Mouse (Mus musculus) heart, embryonic 10.5 days (tissue): ENCODE results near the gene Sf3a1. TPM values are rescaled to one million over a fixed set of nuclear protein-coding genes. Genes with fewer than 3 reads are reported as not detected.
A peak's percentile ranks its signal among the peaks of the same experiment; 100 is the strongest.

ENCODE experiments used
- DNase-seq: peaks from one replicate; pipeline ENCODE4 v3.0.0-alpha.2; 2017; ENCODE audit warnings: low spot score
- H3K27ac ChIP-seq: fragments of 300-500 bp; sonication (generic); 2 replicates; pipeline ENCODE4 v1.5.1; 2016; ENCODE audit warnings: mild to moderate bottlenecking
- H3K27me3 ChIP-seq: fragments of 300-500 bp; sonication (generic); 2 replicates; pipeline ENCODE4 v1.6.1; 2016; ENCODE audit warnings: mild to moderate bottlenecking; ENCODE audit not compliant: poor library complexity, insufficient read depth, severe bottlenecking
- H3K36me3 ChIP-seq: fragments of 300-500 bp; sonication (generic); 2 replicates; pipeline ENCODE4 v1.6.1; 2016; ENCODE audit warnings: mild to moderate bottlenecking, moderate library complexity
- H3K4me1 ChIP-seq: fragments of 300-500 bp; sonication (generic); 2 replicates; pipeline ENCODE4 v1.6.1; 2016; ENCODE audit warnings: mild to moderate bottlenecking
- H3K4me3 ChIP-seq: fragments of 300-500 bp; sonication (generic); 2 replicates; pipeline ENCODE4 v1.5.1; 2016; ENCODE audit warnings: mild to moderate bottlenecking, moderate library complexity
- H3K9me3 ChIP-seq: fragments of 300-500 bp; sonication (generic); 2 replicates; pipeline ENCODE4 v1.6.1; 2016; ENCODE audit warnings: mild to moderate bottlenecking, moderate library complexity
- WGBS: fragments of 180-500 bp; shearing (Covaris S2); methylation state at CpG from one replicate; pipeline ENCODE4 v1.1.7; 2016; 5-methylcytosine and 5-hydroxymethylcytosine counted together
- polyA plus RNA-seq: library from polyadenylated mRNA; unstranded; fragments of >200 nt; fragmentation: Nextera tagmentation; extraction: Ambion mirVana; gene quantifications from 2 replicates; pipeline ENCODE4 v1.2.1, GENCODE M21; 2016

Gene Sf3a1
- polyA plus RNA-seq, 1 experiment from 2014 or later: 68.6 TPM

DNA sequence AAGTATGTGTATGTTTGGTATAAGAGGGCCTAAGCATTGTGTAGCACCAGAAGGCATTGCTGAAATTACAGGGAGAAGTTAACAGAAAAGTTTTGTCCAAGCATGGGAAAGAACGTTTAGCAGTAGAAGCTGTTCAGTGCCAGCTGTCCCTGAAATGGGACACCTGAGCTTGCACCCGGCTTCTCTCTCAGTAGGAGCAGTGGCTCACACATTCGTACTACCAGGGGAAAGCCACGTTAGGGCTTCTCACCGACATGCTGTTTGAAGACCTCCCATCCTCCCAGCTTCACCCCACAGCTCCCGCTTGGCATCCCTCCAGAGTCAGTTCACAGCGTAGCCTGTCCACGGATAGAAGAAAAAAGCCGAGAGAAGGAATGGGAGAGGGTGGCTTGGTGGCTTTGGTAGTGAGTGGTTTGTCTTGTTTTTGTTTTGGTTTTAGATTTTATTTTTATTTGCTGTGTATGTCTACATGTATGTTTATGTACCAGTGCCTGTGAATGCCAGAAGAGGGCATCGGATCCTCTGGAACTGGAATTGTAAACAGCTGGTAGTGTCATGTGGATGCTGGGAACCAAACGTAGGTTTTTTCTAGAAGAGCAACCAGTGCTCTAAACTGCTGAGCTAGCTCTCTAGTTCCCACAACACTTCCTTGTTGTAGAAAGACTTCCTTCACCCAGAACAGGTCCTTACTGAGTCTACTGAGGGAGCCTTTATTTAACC is 42.0 kb downstream of the Sf3a1 start:
- Histone ChIP-seq H3K36me3 (peaks cover 7% of the 10 kb centered on the region), H3K4me3 (no peak overlapping the region), H3K4me1 (peaks cover 9% of the 10 kb centered on the region; the same call in 1 of the 2 replicates), H3K27me3 (no peaks in the 10 kb centered on the region), H3K9me3 (no peaks in the 10 kb centered on the region), H3K27ac (no peak overlapping the region)
- DNase-seq: no peak
- WGBS: 80% methylated on average over 11 of the region's 11 CpGs

DNA sequence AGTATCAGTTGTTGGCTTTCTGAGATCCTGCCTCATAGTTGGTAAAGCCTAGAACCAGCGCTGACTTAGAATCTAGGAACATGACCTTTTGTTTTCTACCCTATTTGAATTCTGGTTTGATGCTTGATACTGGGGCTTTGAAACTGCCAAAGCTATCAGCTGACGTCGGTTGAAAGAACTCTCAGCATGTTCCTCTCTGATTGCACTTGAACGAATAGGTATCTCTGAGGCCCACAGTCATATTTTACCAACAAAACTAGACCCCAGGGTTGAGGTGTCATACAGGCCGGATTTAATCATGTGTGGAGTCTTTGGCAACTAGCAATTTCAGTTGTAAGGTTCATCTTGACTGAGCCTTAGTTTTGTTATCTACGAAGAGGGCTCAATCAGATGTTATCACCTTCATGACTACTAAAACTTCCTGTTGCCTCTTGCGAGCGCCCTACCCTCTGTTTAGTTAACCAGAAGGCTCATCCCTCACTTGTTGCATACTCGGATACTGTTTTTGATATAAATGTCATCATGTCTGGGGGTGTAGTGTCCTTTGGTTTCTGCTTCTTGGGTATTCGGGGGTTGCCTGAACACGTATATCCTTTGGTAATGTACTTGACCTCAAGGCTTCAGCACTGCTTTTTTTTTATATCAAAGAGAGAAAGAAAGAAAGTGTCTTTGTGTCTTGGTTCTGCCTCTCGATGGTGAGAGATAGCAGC is 43.0 kb downstream of the Sf3a1 start:
- WGBS: 69% methylated on average over 12 of the region's 12 CpGs
- no peaks in the 10 kb centered on the region for H3K9me3 ChIP-seq
- no peak overlapping the region for H3K4me3 ChIP-seq
- peak overlapping the region; percentile 26; the same call in 1 of the 2 replicates for H3K27ac ChIP-seq
- no peak for DNase-seq
- H3K27me3 ChIP-seq: no peaks in the 10 kb centered on the region
- H3K4me1 ChIP-seq: peaks cover 9% of the 10 kb centered on the region; the same call in 1 of the 2 replicates
- peaks cover 8% of the 10 kb centered on the region for H3K36me3 ChIP-seq

DNA sequence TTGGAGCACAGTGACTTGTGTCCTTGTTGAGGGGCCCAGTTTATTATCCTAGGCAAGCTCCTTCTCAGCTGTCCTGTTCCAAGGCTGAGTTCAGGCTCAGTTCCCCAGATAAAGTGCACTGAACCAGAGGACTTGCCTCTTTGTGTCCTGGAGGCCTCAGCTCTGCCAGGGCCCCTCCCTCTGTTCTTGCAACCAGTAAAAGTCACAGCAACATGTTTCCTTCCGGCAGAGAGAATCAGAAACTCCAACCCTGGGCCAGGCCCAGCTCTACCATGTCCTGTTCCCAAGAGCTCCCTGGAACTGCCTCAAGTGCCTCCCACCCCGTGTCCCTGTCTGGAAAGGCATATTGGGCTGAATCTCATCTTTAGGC is 43.5 kb downstream of the Sf3a1 start:
- Histone ChIP-seq H3K36me3 (peaks cover 13% of the 10 kb centered on the region), H3K4me3 (no peak overlapping the region), H3K9me3 (no peaks in the 10 kb centered on the region), H3K27ac (peak overlapping the region; percentile 26; the same call in 1 of the 2 replicates), H3K27me3 (no peaks in the 10 kb centered on the region), H3K4me1 (peaks cover 9% of the 10 kb centered on the region; the same call in 1 of the 2 replicates)
- 49% methylated on average over 2 of the region's 2 CpGs for WGBS
- DNase-seq: no peak

DNA sequence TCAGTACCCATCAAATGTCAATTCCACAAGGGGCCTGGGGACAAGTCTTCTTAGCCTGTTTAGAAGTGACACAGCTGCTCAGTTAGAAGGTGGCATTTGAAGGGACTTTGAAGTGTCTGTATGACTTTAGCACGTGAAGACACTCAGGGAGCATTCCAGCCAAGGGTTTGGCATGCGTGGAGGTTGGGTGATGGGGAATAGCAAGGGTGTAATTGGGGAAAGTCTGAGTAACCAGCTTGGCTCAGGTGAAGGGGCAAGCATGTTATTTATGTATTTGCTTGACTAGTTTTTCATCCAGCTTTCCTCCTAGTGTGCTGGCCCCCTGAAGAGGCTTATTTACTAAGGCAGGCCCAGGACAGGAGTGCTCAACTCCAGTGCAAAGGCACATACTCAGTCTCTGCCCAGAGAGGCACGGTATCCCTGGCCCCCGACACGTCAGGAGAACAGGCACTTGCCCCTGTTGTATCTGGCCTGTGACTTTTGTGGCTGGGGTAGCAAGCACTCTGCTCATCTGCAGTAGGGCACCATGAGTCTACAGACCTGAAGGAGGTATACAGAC is 45.0 kb downstream of the Sf3a1 start:
- no peaks in the 10 kb centered on the region for H3K9me3 ChIP-seq
- H3K27ac ChIP-seq: no peak overlapping the region; the same call in 1 of the 2 replicates
- 80% methylated on average over 5 of the region's 5 CpGs for WGBS
- DNase-seq: no peak
- peaks cover 9% of the 10 kb centered on the region; the same call in 1 of the 2 replicates for H3K4me1 ChIP-seq
- H3K27me3 ChIP-seq: no peaks in the 10 kb centered on the region
- H3K4me3 ChIP-seq: no peak overlapping the region
- H3K36me3 ChIP-seq: peaks cover 16% of the 10 kb centered on the region

DNA sequence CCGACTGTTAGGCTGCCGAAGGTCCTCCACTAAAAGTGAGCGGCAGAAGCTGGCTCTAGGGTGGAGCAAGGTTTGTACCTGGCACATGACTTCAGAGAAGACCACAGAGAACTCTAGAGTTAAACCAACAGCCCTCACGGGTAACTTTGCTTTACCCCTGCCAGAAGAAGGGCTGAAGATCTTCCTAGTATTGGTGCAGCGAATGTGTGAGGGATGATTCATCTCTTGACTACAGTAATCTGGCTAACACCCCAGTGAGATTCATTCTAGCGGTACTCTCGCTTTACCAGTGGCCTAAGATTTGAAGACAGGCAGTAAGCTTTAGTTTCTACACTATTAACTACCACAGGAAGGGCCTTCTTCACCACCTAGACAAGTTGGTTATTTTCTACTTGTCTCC is 45.8 kb downstream of the Sf3a1 start:
- H3K27me3 ChIP-seq: no peaks in the 10 kb centered on the region
- DNase-seq: no peak
- H3K27ac ChIP-seq: no peak overlapping the region
- WGBS: 78% methylated on average over 7 of the region's 7 CpGs
- H3K4me1 ChIP-seq: peaks cover 9% of the 10 kb centered on the region; the same call in 1 of the 2 replicates
- H3K36me3 ChIP-seq: peaks cover 24% of the 10 kb centered on the region
- no peak overlapping the region for H3K4me3 ChIP-seq
- no peaks in the 10 kb centered on the region for H3K9me3 ChIP-seq

DNA sequence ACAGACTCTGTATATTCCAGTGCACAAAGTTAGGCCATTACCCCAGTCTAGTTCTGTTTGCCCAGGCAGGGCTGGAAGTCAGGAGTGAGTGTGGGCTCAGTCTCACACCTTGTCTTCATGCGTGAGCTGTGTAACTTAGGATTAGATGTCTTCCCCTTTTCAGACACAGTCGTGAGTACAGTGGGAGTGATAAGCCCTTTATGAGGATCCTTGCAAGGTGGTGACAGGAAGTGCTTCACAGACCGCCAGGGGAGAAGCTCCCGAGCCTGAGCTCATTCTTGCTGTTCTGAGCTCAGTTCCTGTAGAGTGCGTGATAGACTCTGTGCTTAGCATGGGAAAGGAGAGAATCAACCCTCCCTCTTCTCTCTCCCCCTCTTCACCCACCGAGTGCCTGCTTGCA is 46.4 kb downstream of the Sf3a1 start:
- no peaks in the 10 kb centered on the region for H3K9me3 ChIP-seq
- no peak overlapping the region for H3K4me3 ChIP-seq
- H3K27me3 ChIP-seq: no peaks in the 10 kb centered on the region
- no peak for DNase-seq
- peaks cover 24% of the 10 kb centered on the region for H3K36me3 ChIP-seq
- peaks cover 9% of the 10 kb centered on the region; the same call in 1 of the 2 replicates for H3K4me1 ChIP-seq
- WGBS: 51% methylated on average over 6 of the region's 6 CpGs
- H3K27ac ChIP-seq: no peak overlapping the region

DNA sequence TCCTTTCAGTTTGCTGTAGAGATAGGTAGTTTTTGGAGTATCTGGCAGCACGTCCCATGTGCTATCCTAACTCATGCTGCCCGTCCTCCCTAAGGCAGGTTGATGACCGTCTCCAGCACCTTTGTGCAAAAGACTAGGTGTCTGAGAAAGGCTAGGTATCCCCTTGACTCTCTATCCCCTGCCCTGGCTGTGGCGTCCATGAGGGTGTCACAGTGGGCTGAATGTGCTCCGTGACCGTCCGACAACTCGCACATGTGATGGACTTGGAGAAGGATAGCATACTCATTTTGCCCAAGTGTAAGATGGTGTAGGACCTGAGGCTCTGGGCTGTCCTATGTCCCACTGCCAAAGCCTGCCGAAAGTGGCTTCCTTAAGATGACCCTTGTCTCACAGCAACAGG is 47.5 kb downstream of the Sf3a1 start:
- H3K27me3 ChIP-seq: no peaks in the 10 kb centered on the region
- no peak for DNase-seq
- peaks cover 10% of the 10 kb centered on the region for H3K4me1 ChIP-seq
- WGBS: 92% methylated on average over 9 of the region's 9 CpGs
- no peak overlapping the region for H3K4me3 ChIP-seq
- no peaks in the 10 kb centered on the region for H3K9me3 ChIP-seq
- peaks cover 34% of the 10 kb centered on the region for H3K36me3 ChIP-seq
- H3K27ac ChIP-seq: no peak overlapping the region

DNA sequence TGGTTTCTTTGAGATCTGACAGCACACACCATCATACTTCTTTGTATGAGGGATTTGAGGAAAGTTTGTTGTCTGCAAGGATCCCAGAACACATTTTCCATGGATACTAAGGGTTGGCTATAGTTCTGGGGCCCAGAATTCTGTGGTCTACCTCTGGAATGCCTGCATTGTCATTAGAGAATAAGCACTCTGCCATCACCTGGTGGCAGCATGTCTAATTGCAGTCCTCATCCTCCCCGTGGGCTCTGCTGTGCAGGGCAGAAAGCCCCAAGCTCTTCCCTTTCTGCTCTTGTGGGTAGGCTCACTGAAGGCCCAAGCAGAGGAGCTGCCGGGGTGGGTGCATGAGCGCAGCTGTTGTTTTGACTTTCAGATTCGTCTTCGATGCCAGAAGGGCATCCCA is 49.4 kb downstream of the Sf3a1 start:
- H3K27ac ChIP-seq: no peak overlapping the region
- peaks cover 53% of the 10 kb centered on the region for H3K36me3 ChIP-seq

DNA sequence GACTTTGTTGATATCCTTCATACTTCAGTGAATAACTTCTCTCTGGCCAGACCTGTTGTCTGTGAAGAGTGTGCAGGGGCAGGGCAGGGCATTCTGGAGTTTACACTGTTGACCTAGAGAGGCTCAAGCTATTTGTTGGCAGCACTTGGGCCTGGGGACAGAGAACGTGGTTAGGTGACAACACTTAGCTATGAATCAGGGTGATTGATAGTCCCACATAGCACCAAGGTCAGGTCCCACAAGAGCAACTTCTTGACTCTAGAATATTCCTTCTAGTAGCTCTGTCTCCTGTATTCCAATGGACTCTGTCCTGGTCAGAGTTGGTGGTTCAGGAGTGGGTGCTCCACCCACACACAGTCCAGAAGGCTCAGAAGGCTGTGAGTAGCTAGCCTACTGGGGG is 50.6 kb downstream of the Sf3a1 start:
- 73% methylated on average over 1 of the region's 1 CpGs for WGBS
- Histone ChIP-seq H3K9me3 (no peaks in the 10 kb centered on the region), H3K4me3 (no peak overlapping the region), H3K36me3 (peaks cover 58% of the 10 kb centered on the region), H3K4me1 (peaks cover 20% of the 10 kb centered on the region), H3K27me3 (no peaks in the 10 kb centered on the region), H3K27ac (no peak overlapping the region)
- DNase-seq: no peak

More for the DNA sequence above, 49.4 kb downstream of the Sf3a1 start:
- H3K27me3 ChIP-seq: no peaks in the 10 kb centered on the region
- no peak overlapping the region for H3K4me3 ChIP-seq
- 76% methylated on average over 5 of the region's 5 CpGs for WGBS
- peaks cover 12% of the 10 kb centered on the region for H3K4me1 ChIP-seq
- DNase-seq: no peak
- no peaks in the 10 kb centered on the region for H3K9me3 ChIP-seq

DNA sequence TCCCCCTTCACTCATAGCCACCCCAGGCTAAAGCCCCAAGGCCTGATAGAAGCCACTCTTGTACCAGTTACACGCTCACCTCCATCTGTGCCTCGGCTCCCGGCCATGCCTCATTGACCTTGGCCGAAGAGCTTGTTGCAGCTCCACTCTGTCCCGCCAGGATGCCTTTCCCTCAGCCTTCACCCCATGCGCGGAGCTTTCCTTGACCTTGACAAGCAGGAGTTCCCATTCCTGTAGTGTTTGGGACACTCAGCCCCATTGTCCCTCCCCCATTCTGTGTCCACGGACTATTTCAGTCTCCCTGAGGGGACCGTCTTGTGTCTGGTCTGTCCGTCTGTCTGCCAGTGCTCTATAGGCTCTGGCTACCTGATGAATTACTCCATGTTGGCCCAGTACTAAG is 53.0 kb downstream of the Sf3a1 start:
- Histone ChIP-seq H3K27me3 (peaks cover 3% of the 10 kb centered on the region; the same call in 1 of the 2 replicates), H3K9me3 (no peaks in the 10 kb centered on the region), H3K27ac (no peak overlapping the region), H3K4me1 (peaks cover 29% of the 10 kb centered on the region), H3K4me3 (no peak overlapping the region), H3K36me3 (peaks cover 55% of the 10 kb centered on the region)
- no peak for DNase-seq
- WGBS: 83% methylated on average over 10 of the region's 10 CpGs

DNA sequence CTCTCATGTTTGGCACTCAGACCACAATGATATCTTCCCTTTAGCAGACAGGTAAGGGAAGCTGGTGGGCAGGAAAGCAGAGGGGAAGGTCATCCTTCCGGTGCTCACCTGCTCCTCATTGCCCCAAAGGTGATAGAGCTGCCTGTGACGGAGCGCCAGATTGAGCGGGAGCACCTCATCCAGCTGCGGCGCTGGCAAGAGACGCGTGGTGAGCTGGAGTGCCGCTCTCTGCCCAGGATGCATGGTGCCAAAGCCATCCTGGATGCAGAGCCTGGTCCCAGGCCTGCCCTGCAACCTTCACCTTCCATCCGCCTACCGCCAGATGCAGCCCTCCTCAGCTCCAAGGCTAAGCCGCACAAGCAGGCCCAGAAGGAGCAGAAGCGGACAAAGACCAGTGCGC is 54.4 kb downstream of the Sf3a1 start:
- no peak for DNase-seq
- Histone ChIP-seq H3K4me1 (peaks cover 42% of the 10 kb centered on the region), H3K4me3 (no peak overlapping the region), H3K9me3 (no peaks in the 10 kb centered on the region), H3K36me3 (peaks cover 51% of the 10 kb centered on the region), H3K27ac (no peak overlapping the region), H3K27me3 (peaks cover 17% of the 10 kb centered on the region)
- 93% methylated on average over 14 of the region's 14 CpGs for WGBS

DNA sequence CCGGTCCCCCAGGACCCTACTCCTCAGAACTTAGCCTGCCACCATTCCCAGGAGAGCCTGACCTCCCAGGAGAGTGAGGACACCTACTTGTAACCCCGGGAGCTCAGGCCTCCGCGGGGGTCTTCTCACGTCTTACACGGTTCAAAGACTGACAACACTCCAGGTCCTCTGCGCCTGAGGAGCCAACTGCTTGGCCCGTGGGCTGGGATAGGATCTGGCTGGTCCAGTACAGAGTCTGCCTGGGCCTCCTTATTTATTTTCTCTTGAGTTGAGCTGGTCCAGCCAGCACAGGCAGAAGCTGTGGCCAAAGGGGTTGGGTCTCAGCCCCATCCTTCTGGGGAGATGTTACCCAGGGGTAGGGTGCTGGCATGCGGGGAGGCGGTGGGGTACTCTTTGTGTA is 54.9 kb downstream of the Sf3a1 start:
- 73% methylated on average over 10 of the region's 10 CpGs for WGBS
- no peak overlapping the region for H3K27ac ChIP-seq
- peaks cover 49% of the 10 kb centered on the region for H3K36me3 ChIP-seq
- DNase-seq: no peak
- peaks cover 42% of the 10 kb centered on the region for H3K4me1 ChIP-seq
- no peaks in the 10 kb centered on the region for H3K9me3 ChIP-seq
- no peak overlapping the region for H3K4me3 ChIP-seq
- H3K27me3 ChIP-seq: peaks cover 17% of the 10 kb centered on the region
